Mouse (Mus musculus): ENCODE data around the gene Ttc7. TPM values are rescaled to one million over a fixed set of nuclear protein-coding genes. Genes with fewer than 3 reads are reported as not detected.

Gene Ttc7
- total RNA-seq, 2 experiments from 2014 or later: 13.1 to 14.7 TPM

- DNase-seq (ENCODE audit: low spot score in 2 of 2): no peak
- intact Hi-C loops (cut with DNase I): no loop called here
These were observed 68.8 kb downstream of the Ttc7 start for GRCm38 (mm10) chr17:87351241-87352105.

GRCm38 (mm10) chr17:87352106-87352897 is 69.6 kb downstream of the Ttc7 start:
- intact Hi-C loops (cut with DNase I): no loop called here
- DNase-seq (ENCODE audit: low spot score in 2 of 2): no peak

GRCm38 (mm10) chr17:87352898-87353225 is 70.2 kb downstream of the Ttc7 start:
- intact Hi-C loops (cut with DNase I): no loop called here
- no peak for DNase-seq (ENCODE audit: low spot score in 2 of 2)

- no peak for DNase-seq (ENCODE audit: low spot score in 2 of 2)
- intact Hi-C loops (cut with DNase I): no loop called here
These were observed 71.1 kb downstream of the Ttc7 start for GRCm38 (mm10) chr17:87353745-87354320.

GRCm38 (mm10) chr17:87355456-87355855 is 72.8 kb downstream of the Ttc7 start:
- intact Hi-C loops (cut with DNase I): no loop called here
- no peak for DNase-seq (ENCODE audit: low spot score in 2 of 2)

GRCm38 (mm10) chr17:87356261-87356660 is 73.6 kb downstream of the Ttc7 start:
- intact Hi-C loops (cut with DNase I): no loop called here
- no peak for DNase-seq (ENCODE audit: low spot score in 2 of 2)

- DNase-seq (ENCODE audit: low spot score in 2 of 2): no peak
- intact Hi-C loops (cut with DNase I): no loop called here
These were observed 74.8 kb downstream of the Ttc7 start for GRCm38 (mm10) chr17:87357506-87357905.

GRCm38 (mm10) chr17:87361132-87361531 is 78.4 kb downstream of the Ttc7 start:
- intact Hi-C loops (cut with DNase I): no loop called here
- peak in 1 of 2 experiments; percentile 46 for DNase-seq (ENCODE audit: low spot score in 2 of 2)

GRCm38 (mm10) chr17:87364108-87364507 is 81.4 kb downstream of the Ttc7 start:
- DNase-seq (ENCODE audit: low spot score in 2 of 2): no peak
- intact Hi-C loops (cut with DNase I): no loop called here

GRCm38 (mm10) chr17:87365268-87365667 is 82.6 kb downstream of the Ttc7 start:
- no peak for DNase-seq (ENCODE audit: low spot score in 2 of 2)
- intact Hi-C loops (cut with DNase I): no loop called here

- intact Hi-C loops (cut with DNase I): no loop called here
- no peak for DNase-seq (ENCODE audit: low spot score in 2 of 2)
These were observed 83.8 kb downstream of the Ttc7 start for GRCm38 (mm10) chr17:87366520-87366919.

- intact Hi-C loops (cut with DNase I): no loop called here
These were observed 84.5 kb downstream of the Ttc7 start for GRCm38 (mm10) chr17:87367228-87367627.

GRCm38 (mm10) chr17:87367640-87368039 is 85.0 kb downstream of the Ttc7 start:
- peak; percentile 63 to 65 for DNase-seq (ENCODE audit: low spot score in 2 of 2)
- intact Hi-C loops (cut with DNase I): no loop called here

More at GRCm38 (mm10) chr17:87367228-87367627, 84.5 kb downstream of the Ttc7 start:
- DNase-seq (ENCODE audit: low spot score in 2 of 2): no peak

- DNase-seq (ENCODE audit: low spot score in 2 of 2): no peak
- intact Hi-C loops (cut with DNase I): no loop called here
These were observed 85.8 kb downstream of the Ttc7 start for GRCm38 (mm10) chr17:87368481-87368880.

- intact Hi-C loops (cut with DNase I): no loop called here
- DNase-seq (ENCODE audit: low spot score in 2 of 2): peak; percentile 84 to 89
These were observed 86.6 kb downstream of the Ttc7 start for GRCm38 (mm10) chr17:87369270-87369759.

GRCm38 (mm10) chr17:87372189-87372588 is 89.5 kb downstream of the Ttc7 start:
- intact Hi-C loops (cut with DNase I): no loop called here

GRCm38 (mm10) chr17:87373327-87373726 is 90.6 kb downstream of the Ttc7 start:
- intact Hi-C loops (cut with DNase I): no loop called here
- no peak for DNase-seq (ENCODE audit: low spot score in 2 of 2)

More at GRCm38 (mm10) chr17:87372189-87372588, 89.5 kb downstream of the Ttc7 start:
- peak; percentile 59 to 78 for DNase-seq (ENCODE audit: low spot score in 2 of 2)

- intact Hi-C loops (cut with DNase I): loop anchor here (5.0 kb wide), 2 partner anchors 51 to 156 kb away; partner anchors contain the start of gene Stpg4
- DNase-seq (ENCODE audit: low spot score in 2 of 2): no peak
These were observed 93.3 kb downstream of the Ttc7 start for GRCm38 (mm10) chr17:87375941-87376511.

- intact Hi-C loops (cut with DNase I): loop anchor here (5.0 kb wide), 2 partner anchors 50 to 155 kb away; partner anchors contain the start of gene Stpg4
- no peak for DNase-seq (ENCODE audit: low spot score in 2 of 2)
These were observed 94.3 kb downstream of the Ttc7 start for GRCm38 (mm10) chr17:87376831-87377471.
